Mouse (Mus musculus) intestine, embryonic 14.5 days (tissue): ENCODE measurements at regions not wholly inside any gene's neighbourhood (a gene's known extent, or its start where the extent isn't known, plus 50 kb on each side); places are given as distances from the start of the nearest gene placed in this dataset.

Experiments
- ATAC-seq: fragments of 200-750 bp; cut with Nextera tagmentation; replicated peaks from 2 replicates; pipeline ENCODE4 v1.8.0; 2017; ENCODE audit warnings: low read depth, moderate number of reproducible peaks, moderate TSS enrichment, moderate library complexity; ENCODE audit not compliant: low FRiP score, low TSS enrichment
- DNase-seq: peaks from one replicate; pipeline ENCODE4 v3.0.0-alpha.2; 2018; ENCODE audit warnings: low spot score
- H3K27ac ChIP-seq: fragments of 300-500 bp; sonication (generic); 2 replicates; pipeline ENCODE4 v1.5.1; 2014; ENCODE audit warnings: low read depth, mild to moderate bottlenecking, control low read depth
- H3K27me3 ChIP-seq: fragments of 300-500 bp; sonication (generic); replicated peaks from 2 replicates; pipeline ENCODE4 v1.6.1; 2014; ENCODE audit warnings: low read length, control low read depth; ENCODE audit not compliant: control insufficient read depth, insufficient read depth
- H3K36me3 ChIP-seq: fragments of 300-500 bp; sonication (generic); 2 replicates; pipeline ENCODE4 v1.6.1; 2014; ENCODE audit warnings: low read length, control low read depth; ENCODE audit not compliant: control insufficient read depth, insufficient read depth
- H3K4me1 ChIP-seq: fragments of 300-500 bp; sonication (generic); replicated peaks from 2 replicates; pipeline ENCODE4 v1.6.1; 2014; ENCODE audit warnings: low read length, control low read depth, mixed read lengths; ENCODE audit not compliant: control insufficient read depth, insufficient read depth
- H3K4me2 ChIP-seq: fragments of 300-500 bp; sonication (generic); 2 replicates; pipeline ENCODE4 v1.6.1; 2014; ENCODE audit warnings: low read length
- H3K4me3 ChIP-seq: fragments of 300-500 bp; sonication (generic); 2 replicates; pipeline ENCODE4 v1.5.1; 2014; ENCODE audit warnings: low read depth, low read length, control low read depth, mixed read lengths
- H3K9ac ChIP-seq: fragments of 300-500 bp; sonication (generic); 2 replicates; pipeline ENCODE4 v1.6.1; 2014; ENCODE audit warnings: mild to moderate bottlenecking, low read length
- H3K9me3 ChIP-seq: fragments of 300-500 bp; sonication (generic); 2 replicates; pipeline ENCODE4 v1.6.1; 2016; ENCODE audit warnings: low read length, control low read depth; ENCODE audit not compliant: control insufficient read depth
- WGBS: fragments of 180-500 bp; shearing (Covaris S2); extraction: QIAGEN DNeasy Blood & Tissue Kit; methylation state at CpG from one replicate; pipeline ENCODE4 v1.1.7; 2014; 5-methylcytosine and 5-hydroxymethylcytosine counted together

DNA sequence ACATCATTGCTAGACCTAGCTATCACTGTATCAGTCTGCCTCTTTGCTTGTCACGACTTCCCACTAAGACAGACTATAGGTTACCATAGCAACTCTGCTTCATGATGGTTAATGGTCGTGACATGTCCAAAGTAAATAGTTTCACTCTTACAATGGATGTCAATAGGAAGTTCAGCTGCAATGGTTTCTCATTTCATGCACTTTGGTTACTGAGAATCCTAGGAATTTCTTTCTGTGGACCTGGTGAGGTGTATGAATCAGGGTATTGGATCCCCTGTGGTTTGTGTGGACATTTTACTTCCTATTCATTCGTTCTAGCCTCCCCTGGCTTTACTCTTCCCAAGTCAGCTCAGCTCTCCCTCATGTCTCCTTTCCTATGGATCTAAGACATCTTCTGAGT is 385.5 kb upstream of the Dcn start:
- H3K9ac ChIP-seq: no peak overlapping the region
- H3K27me3 ChIP-seq: no peaks in the 10 kb centered on the region
- no peaks in the 10 kb centered on the region for H3K9me3 ChIP-seq
- no peak for ATAC-seq
- no peak overlapping the region for H3K27ac ChIP-seq
- H3K4me2 ChIP-seq: no peak overlapping the region
- H3K4me3 ChIP-seq: no peak overlapping the region
- 43% methylated on average over 3 of the region's 3 CpGs for WGBS
- H3K36me3 ChIP-seq: no peaks in the 10 kb centered on the region
- no peaks in the 10 kb centered on the region for H3K4me1 ChIP-seq
- no peak for DNase-seq

DNA sequence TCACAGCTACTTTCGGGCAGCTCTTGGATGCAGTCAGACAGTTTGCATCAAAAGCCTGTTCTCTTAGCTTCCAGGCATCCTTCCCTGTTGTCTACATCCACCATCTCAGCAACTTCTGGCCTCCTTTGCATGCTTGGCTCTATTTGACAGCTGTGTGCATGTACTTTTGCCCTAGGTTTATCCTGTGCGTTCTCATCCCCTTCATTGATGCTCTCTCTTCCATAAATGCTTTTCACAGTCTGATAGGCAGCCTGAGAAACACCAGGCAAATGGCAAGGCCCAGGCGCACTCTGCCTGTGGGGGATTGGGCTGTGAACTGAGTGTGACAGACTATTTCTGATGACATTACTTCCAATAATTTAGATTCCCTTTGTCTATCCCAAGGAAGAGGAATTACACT is 364.9 kb upstream of the Dcn start:
- H3K27me3 ChIP-seq: no peaks in the 10 kb centered on the region
- no peak overlapping the region for H3K9ac ChIP-seq
- no peak overlapping the region for H3K4me3 ChIP-seq
- H3K27ac ChIP-seq: no peak overlapping the region
- no peak for DNase-seq
- WGBS: 80% methylated on average over 3 of the region's 3 CpGs
- no peak for ATAC-seq
- H3K4me2 ChIP-seq: no peak overlapping the region
- no peaks in the 10 kb centered on the region for H3K36me3 ChIP-seq
- H3K4me1 ChIP-seq: no peaks in the 10 kb centered on the region
- H3K9me3 ChIP-seq: no peaks in the 10 kb centered on the region

GRCm38 (mm10) chr10:97122693-97123092 is 356.7 kb upstream of the Dcn start:
- no peak overlapping the region for H3K4me3 ChIP-seq
- H3K27ac ChIP-seq: no peak overlapping the region
- H3K4me2 ChIP-seq: no peak overlapping the region
- no peaks in the 10 kb centered on the region for H3K36me3 ChIP-seq
- no peaks in the 10 kb centered on the region for H3K27me3 ChIP-seq
- 64% methylated on average over 1 of the region's 1 CpGs for WGBS
- DNase-seq (no peak), ATAC-seq (no peak)
- no peaks in the 10 kb centered on the region for H3K4me1 ChIP-seq
- no peaks in the 10 kb centered on the region for H3K9me3 ChIP-seq
- no peak overlapping the region for H3K9ac ChIP-seq

- Histone ChIP-seq H3K27me3 (no peaks in the 10 kb centered on the region), H3K9me3 (no peaks in the 10 kb centered on the region), H3K4me2 (no peak overlapping the region), H3K9ac (no peak overlapping the region), H3K36me3 (no peaks in the 10 kb centered on the region), H3K27ac (no peak overlapping the region), H3K4me1 (no peaks in the 10 kb centered on the region), H3K4me3 (no peak overlapping the region)
- DNase-seq (no peak), ATAC-seq (no peak)
- 49% methylated on average over 2 of the region's 2 CpGs for WGBS
Measured at GRCm38 (mm10) chr10:97141561-97141960, 337.8 kb upstream of the Dcn start.

DNA sequence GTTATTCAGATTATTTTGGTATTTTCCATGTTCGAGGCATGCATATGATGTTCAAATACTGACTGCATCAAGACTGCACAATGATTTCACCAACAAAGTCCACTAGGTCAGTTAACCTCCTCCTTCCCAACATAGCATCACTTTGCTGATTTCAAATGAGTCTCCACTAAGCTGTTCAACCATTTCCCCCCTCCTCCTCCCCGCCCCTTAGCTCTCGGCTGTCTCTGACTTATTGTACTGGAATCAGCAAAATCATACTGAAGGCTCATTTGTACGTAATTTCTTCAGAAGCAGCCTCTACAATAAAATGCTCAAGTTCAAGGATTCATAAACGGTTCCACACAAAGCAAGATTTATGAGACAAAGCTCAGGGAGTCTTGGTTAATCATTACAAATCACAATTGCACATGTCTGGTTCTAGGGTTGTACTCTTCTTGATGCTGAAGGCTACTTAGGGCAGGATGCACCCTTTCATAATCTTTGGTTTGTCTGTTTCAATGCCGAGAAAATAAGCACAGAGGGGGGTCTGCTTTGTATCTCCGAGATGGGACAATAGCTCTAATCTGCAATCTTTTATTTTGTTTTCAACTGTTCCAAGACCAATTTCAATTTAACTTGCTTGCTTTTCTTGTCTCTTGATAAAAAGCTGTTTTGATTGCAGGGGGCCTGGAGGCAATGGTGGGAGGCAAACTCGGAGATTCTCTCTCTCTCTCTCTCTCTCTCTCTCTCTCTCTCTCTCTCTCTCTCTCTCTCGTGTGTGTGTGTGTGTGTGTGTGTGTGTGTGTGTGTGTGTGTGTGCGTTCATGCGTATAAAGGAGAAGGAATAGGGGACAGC is 320.6 kb upstream of the Dcn start:
- H3K4me2 ChIP-seq: no peak overlapping the region
- no peak overlapping the region for H3K9ac ChIP-seq
- peak; percentile 55 for DNase-seq
- 33% methylated on average over 10 of the region's 11 CpGs for WGBS
- no peaks in the 10 kb centered on the region for H3K27me3 ChIP-seq
- no peak overlapping the region for H3K4me3 ChIP-seq
- peak; percentile 64 for ATAC-seq
- no peaks in the 10 kb centered on the region for H3K9me3 ChIP-seq
- H3K27ac ChIP-seq: no peak overlapping the region
- H3K36me3 ChIP-seq: no peaks in the 10 kb centered on the region
- H3K4me1 ChIP-seq: peaks cover 7% of the 10 kb centered on the region; the same call in 1 of the 2 replicates

- no peak for DNase-seq
- H3K4me3 ChIP-seq: no peak overlapping the region
- no peak overlapping the region for H3K9ac ChIP-seq
- no peak for ATAC-seq
- no peaks in the 10 kb centered on the region for H3K27me3 ChIP-seq
- 0 out of 2 replicates have a peak, but pooled peaks cover 7% of the 10 kb centered on the region for H3K4me1 ChIP-seq
- H3K4me2 ChIP-seq: no peak overlapping the region
- 68% methylated on average over 1 of the region's 1 CpGs for WGBS
- H3K27ac ChIP-seq: no peak overlapping the region
- no peaks in the 10 kb centered on the region for H3K36me3 ChIP-seq
- no peaks in the 10 kb centered on the region for H3K9me3 ChIP-seq
Measured at GRCm38 (mm10) chr10:97159396-97159760, 320.0 kb upstream of the Dcn start.

GRCm38 (mm10) chr10:97159831-97160575 is 319.4 kb upstream of the Dcn start:
- no peak for DNase-seq
- Histone ChIP-seq H3K36me3 (no peaks in the 10 kb centered on the region), H3K4me2 (no peak overlapping the region), H3K27me3 (no peaks in the 10 kb centered on the region), H3K27ac (no peak overlapping the region), H3K4me1 (0 out of 2 replicates have a peak, but pooled peaks cover 7% of the 10 kb centered on the region), H3K9me3 (no peaks in the 10 kb centered on the region), H3K4me3 (no peak overlapping the region), H3K9ac (no peak overlapping the region)
- ATAC-seq: no peak
- 54% methylated on average over 10 of the region's 10 CpGs for WGBS

- Histone ChIP-seq H3K4me1 (0 out of 2 replicates have a peak, but pooled peaks cover 7% of the 10 kb centered on the region), H3K36me3 (no peaks in the 10 kb centered on the region), H3K27ac (no peak overlapping the region), H3K9me3 (no peaks in the 10 kb centered on the region), H3K4me2 (no peak overlapping the region), H3K27me3 (no peaks in the 10 kb centered on the region), H3K4me3 (no peak overlapping the region), H3K9ac (no peak overlapping the region)
- 26% methylated on average over 2 of the region's 2 CpGs for WGBS
- ATAC-seq: 0 out of 2 replicates have a peak, but pooled peaks have one; percentile 29
- DNase-seq: no peak
Measured at GRCm38 (mm10) chr10:97160892-97161291, 318.5 kb upstream of the Dcn start.
